Mouse (Mus musculus) 3134 (cell line): ENCODE results near the gene Iqschfp.

Source experiments
- DNase-seq: peaks from one replicate; pipeline ENCODE4 v3.0.0-alpha.2; 2011; ENCODE audit warnings: low spot score; ENCODE audit not compliant: insufficient read length; ENCODE audit errors: extremely low read depth

Iqschfp gene

DNA sequence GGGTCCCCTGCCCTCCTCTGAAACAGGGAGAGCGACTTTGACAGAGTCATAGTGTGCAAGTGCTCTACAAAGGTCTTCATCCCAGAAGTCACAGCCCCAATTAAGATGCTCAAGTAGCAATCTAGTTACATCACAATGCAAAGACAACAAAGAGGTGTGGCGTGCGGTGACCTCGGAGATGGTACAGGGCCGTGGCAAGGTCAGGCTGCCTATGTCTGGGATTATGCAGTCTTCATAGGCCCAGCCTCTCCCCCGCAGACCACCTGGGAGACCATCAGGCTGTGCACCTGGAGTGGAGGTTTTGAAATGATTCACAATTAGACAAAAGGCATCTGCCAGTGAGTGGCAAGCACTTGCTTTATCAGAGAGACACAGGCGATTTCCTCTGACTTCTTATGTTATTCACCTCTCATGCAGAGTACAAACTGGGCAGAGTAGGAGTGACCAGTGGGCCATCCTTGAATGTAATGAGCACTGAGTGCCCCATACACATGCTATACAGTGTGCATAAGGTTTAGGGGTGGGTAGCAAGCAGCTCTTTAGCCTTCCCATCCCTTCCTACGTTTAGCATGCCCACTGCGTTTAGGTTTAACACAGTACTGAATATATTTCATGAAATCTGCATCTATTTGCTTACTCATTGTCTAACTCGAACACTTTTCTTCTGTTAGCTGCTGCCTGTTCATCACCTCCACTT, 673.1 kb downstream of the Iqschfp start:
- DNase-seq = no peak

GRCm38 (mm10) chr3:68565675-68566055, 673.6 kb downstream of the Iqschfp start:
- no peak for DNase-seq

GRCm38 (mm10) chr3:68567581-68567980, 675.5 kb downstream of the Iqschfp start:
- DNase-seq = no peak

GRCm38 (mm10) chr3:68568149-68568548, 676.1 kb downstream of the Iqschfp start:
- DNase-seq = no peak

DNA sequence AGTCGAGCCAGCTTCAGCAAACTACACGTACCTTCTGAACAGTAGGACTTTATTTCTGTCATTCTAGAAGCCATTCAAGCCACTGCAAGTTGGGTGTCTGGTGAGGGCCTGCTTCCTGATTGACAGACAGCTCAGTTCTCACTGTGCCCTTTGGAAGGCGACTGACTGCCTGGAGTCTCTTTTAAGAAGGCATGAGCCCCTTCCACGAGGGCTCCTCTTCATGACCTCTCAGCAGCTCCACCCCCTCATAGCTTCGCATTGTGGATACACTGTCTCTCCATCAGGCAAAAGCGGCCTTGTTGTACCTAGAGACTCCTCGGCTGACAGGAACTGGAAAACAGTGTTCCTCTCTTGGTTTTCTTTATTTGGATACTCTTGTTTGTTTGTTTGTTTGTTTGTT, 676.7 kb downstream of the Iqschfp start:
- no peak for DNase-seq

- DNase-seq = no peak
Measured at GRCm38 (mm10) chr3:68570319-68570718, 678.3 kb downstream of the Iqschfp start.

GRCm38 (mm10) chr3:68572249-68573225, 680.5 kb downstream of the Iqschfp start:
- DNase-seq = no peak

DNA sequence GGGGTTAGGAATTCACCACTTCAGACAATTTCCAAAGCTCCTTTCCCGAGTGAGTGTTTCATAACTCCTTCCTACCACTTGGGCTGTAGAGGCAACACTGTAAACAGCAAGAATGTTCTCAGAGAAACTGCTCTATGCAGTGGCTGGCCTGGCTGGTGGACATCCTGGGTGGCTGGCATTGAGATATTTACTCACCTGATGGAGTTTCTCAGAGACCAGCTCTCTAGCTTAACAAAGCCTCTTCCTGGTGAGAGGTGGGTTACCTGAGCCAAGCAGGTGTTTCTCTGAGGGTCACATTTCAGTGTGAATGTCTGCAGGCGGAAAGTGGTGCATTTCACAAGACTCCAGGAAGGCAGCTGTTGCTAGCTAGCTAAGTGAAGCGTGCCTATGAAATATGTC, 681.2 kb downstream of the Iqschfp start:
- no peak for DNase-seq

GRCm38 (mm10) chr3:68574097-68574496, 682.1 kb downstream of the Iqschfp start:
- no peak for DNase-seq

DNA sequence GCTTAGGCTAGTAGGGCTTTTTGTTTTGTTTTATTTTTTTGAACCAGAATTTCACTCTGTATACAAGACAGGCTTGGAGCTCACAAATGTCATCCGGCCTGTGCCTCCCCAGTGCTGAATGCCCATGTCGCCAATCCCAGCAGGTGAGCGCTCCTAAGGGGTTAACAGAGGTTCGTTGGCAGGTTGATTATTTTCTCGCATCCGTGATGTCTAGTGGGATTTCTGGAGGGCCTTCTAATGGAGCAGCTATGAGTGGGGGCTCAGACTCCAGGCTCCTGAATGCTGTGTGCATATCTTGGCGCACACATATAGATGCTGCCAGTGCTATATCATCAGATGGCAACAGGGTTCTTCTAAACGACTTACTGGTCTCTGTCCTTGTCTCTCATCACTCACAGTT, 682.5 kb downstream of the Iqschfp start:
- no peak for DNase-seq

- DNase-seq = no peak
Measured at GRCm38 (mm10) chr3:68575636-68576340, 683.8 kb downstream of the Iqschfp start.

- DNase-seq = no peak
Measured at GRCm38 (mm10) chr3:68576431-68576830, 684.4 kb downstream of the Iqschfp start.

GRCm38 (mm10) chr3:68576948-68577347, 684.9 kb downstream of the Iqschfp start:
- DNase-seq = no peak

GRCm38 (mm10) chr3:68581591-68581990, 689.6 kb downstream of the Iqschfp start:
- no peak for DNase-seq

GRCm38 (mm10) chr3:68582103-68582740, 690.2 kb downstream of the Iqschfp start:
- DNase-seq = no peak

DNA sequence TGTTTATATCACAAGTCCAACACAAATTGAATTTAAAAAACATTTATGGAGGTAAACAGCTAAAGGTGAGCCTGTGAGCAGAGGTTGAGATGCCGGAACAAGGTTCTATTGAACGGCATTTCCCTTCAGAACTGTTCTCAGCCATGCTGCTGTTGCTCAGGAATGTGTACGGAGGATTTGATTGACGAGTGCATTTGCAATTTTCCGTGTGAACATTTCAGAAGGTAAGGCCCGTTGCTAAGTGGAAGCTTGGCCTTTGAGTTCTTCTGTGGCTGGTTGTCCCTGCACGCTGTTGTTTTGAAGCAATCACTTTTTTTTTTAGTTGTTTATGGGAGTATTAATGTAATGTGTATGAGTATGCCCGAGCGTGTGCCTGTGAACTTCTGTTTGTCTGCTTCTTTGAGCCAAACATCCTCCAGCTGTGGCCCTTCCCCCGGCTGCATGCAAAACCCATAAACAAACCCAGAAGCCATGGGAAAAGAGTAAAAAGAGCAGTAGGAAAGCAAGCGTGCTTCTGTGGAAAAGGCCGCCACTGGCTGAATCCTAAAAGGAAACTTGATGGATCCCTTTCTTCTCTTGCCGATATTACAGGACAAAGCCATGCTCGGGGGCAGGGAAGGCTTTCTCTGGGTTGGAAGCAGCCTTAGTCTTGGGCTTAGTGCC, 691.1 kb downstream of the Iqschfp start:
- no peak for DNase-seq

GRCm38 (mm10) chr3:68583771-68584511, 691.9 kb downstream of the Iqschfp start:
- DNase-seq = no peak

- no peak for DNase-seq
Measured at GRCm38 (mm10) chr3:68585213-68585612, 693.2 kb downstream of the Iqschfp start.

DNA sequence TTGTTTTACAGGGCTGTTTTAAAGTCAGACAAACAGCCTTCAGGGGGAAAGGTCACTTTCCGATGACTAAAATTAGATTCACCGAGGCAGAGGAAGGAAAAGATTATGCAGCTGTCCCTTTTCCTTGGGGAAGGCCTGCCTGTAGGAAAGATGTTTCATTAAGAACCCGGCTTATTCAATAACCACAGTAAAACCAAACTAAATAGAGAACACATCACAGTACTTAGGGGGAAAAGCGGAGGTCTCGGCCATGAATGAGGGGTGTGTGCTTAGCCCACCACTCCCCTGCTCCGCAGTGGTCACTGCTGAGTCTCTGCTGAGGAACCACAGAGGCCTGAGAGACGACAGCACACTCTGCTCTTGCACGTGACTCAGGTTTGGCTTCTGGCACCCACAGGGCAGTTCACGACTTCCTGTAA, 694.6 kb downstream of the Iqschfp start:
- DNase-seq = no peak
